Mouse (Mus musculus): ENCODE measurements around the gene Pigr.

Pigr gene

GRCm38 (mm10) chr1:130877889-130878614 lies 51.6 kb downstream of the Pigr start:
- in situ Hi-C loops (cut with MboI, MseI), result no loop called here

GRCm38 (mm10) chr1:130879927-130880326 lies 53.4 kb downstream of the Pigr start:
- in situ Hi-C loops (cut with MboI, MseI), result loop anchor here (5.0 to 10.0 kb wide), 2 partner anchors 177 to 1105 kb away; no protein-coding TSS in a partner anchor

GRCm38 (mm10) chr1:130883146-130883545 lies 56.7 kb downstream of the Pigr start:
- in situ Hi-C loops (cut with MboI, MseI), result loop anchor here (5.0 to 10.0 kb wide), 2 partner anchors 174 to 1102 kb away; no protein-coding TSS in a partner anchor

GRCm38 (mm10) chr1:130887354-130887753 lies 60.9 kb downstream of the Pigr start, which contains the start of gene Il24:
TSS of gene Il24 (minus strand) at chr1:130887454.
- in situ Hi-C loops (cut with MboI, MseI), result loop anchor here (5.0 to 10.0 kb wide), 2 partner anchors 85 to 1097 kb away; no protein-coding TSS in a partner anchor

GRCm38 (mm10) chr1:130892446-130892845 lies 66.0 kb downstream of the Pigr start:
- in situ Hi-C loops (cut with MboI, MseI), result no loop called here

DNA sequence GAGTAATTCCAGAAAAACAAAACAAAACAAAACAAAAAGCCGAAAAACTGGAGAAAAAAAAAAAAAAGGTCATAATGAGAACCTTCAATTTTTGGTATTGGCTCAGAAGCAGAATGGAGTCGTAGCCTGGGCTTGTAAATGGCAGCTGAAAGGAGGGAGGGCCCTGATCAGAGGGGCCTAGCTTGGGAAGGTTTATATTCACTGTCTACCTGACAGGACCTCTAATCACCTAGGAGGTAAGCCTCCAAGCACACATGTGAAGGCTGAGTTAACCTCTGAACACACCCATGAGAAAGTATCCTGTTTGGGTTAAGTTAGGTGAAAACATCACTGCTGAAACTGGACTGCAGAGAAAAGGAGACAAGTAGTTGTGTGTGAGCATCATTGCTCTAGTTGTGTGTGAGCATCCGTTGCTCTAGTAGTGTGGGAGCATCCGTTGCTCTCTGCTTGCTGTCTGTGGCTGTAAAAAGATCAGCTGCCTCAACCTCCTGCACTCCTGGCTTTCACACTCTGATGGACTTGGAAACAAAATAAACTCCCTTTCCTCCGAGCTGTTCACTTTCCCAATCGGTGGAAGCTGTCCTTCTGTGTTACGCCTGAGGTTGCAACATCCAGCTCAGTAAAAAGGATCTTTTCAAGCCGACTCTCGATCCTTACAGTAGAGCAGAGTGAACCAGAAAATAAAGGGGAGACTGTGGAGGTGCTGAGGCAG lies 67.0 kb downstream of the Pigr start:
- in situ Hi-C loops (cut with MboI, MseI), result no loop called here

DNA sequence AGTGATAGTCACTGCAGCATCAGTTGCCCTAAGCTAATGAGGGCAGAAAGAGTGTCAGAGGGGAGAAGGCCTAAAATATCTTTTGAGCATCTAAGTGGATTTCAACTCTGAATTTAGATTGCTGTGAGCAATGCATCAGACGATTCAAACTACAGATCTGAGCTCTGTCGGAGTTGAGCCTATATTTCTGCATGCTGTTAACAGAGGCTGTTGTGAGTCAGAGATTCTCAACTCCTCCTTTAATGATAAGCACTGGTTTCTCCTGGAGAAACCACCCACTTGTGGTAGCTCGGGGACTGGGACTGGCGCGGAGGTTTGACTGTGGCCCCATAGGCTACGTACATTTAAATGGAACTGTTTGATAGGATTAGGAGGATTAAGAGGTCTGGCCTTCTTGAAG lies 68.0 kb downstream of the Pigr start:
- in situ Hi-C loops (cut with MboI, MseI), result no loop called here
